Mouse (Mus musculus) hindbrain, embryonic 15.5 days (tissue): ENCODE measurements at regions not wholly inside any gene's neighbourhood (a gene's known extent, or its start where the extent isn't known, plus 50 kb on each side); places are given as distances from the start of the nearest gene placed in this dataset.

Experiments used
- ATAC-seq: fragments of 200-750 bp; cut with Nextera tagmentation; 2 replicates; pipeline ENCODE4 v1.8.0; 2017; ENCODE audit warnings: low read depth, moderate number of reproducible peaks, moderate TSS enrichment; ENCODE audit not compliant: low FRiP score
- H3K27ac ChIP-seq: fragments of 300-500 bp; sonication (generic); replicated peaks from 2 replicates; pipeline ENCODE4 v1.5.1; 2015; ENCODE audit warnings: mild to moderate bottlenecking, inconsistent platforms
- H3K27me3 ChIP-seq: fragments of 300-500 bp; sonication (generic); 2 replicates; pipeline ENCODE4 v1.6.1; 2015; ENCODE audit warnings: control low read depth, inconsistent platforms
- H3K36me3 ChIP-seq: fragments of 300-500 bp; sonication (generic); 2 replicates; pipeline ENCODE4 v1.6.1; 2015; ENCODE audit warnings: control low read depth, inconsistent platforms
- H3K4me1 ChIP-seq: fragments of 300-500 bp; sonication (generic); replicated peaks from 2 replicates; pipeline ENCODE4 v1.6.1; 2015; ENCODE audit warnings: control low read depth, inconsistent platforms
- H3K4me2 ChIP-seq: fragments of 300-500 bp; sonication (generic); 2 replicates; pipeline ENCODE4 v1.6.1; 2015; ENCODE audit warnings: moderate library complexity, mild to moderate bottlenecking, inconsistent platforms
- H3K4me3 ChIP-seq: fragments of 300-500 bp; sonication (generic); 2 replicates; pipeline ENCODE4 v1.5.1; 2015; ENCODE audit warnings: mild to moderate bottlenecking, inconsistent platforms
- H3K9ac ChIP-seq: fragments of 300-500 bp; sonication (generic); 2 replicates; pipeline ENCODE4 v1.6.1; 2015; ENCODE audit warnings: inconsistent platforms
- H3K9me3 ChIP-seq: fragments of 300-500 bp; sonication (generic); 2 replicates; pipeline ENCODE4 v1.6.1; 2016; ENCODE audit warnings: control low read depth, inconsistent platforms
- WGBS: fragments of 180-500 bp; shearing (Covaris S2); methylation state at CpG from one replicate; pipeline ENCODE4 v1.1.7; 2015; 5-methylcytosine and 5-hydroxymethylcytosine counted together

GRCm38 (mm10) chr6:31161445-31162340 is 202.8 kb upstream of the Klf14 start:
- 53% methylated on average over 22 of the region's 22 CpGs for WGBS
- peaks cover 19% of the 10 kb centered on the region for H3K4me1 ChIP-seq
- no peaks in the 10 kb centered on the region for H3K36me3 ChIP-seq
- no peak overlapping the region for H3K9ac ChIP-seq
- no peak overlapping the region for H3K27ac ChIP-seq
- H3K4me3 ChIP-seq = no peak overlapping the region
- ATAC-seq = no peak
- no peaks in the 10 kb centered on the region for H3K9me3 ChIP-seq
- no peaks in the 10 kb centered on the region for H3K27me3 ChIP-seq
- H3K4me2 ChIP-seq = no peak overlapping the region

- no peak overlapping the region for H3K4me2 ChIP-seq
- H3K4me1 ChIP-seq = peaks cover 10% of the 10 kb centered on the region
- no peak overlapping the region for H3K9ac ChIP-seq
- no peaks in the 10 kb centered on the region for H3K9me3 ChIP-seq
- WGBS = 91% methylated on average over 6 of the region's 6 CpGs
- H3K27me3 ChIP-seq = no peaks in the 10 kb centered on the region
- no peaks in the 10 kb centered on the region for H3K36me3 ChIP-seq
- H3K4me3 ChIP-seq = no peak overlapping the region
- no peak for ATAC-seq
- H3K27ac ChIP-seq = no peak overlapping the region
Measured at GRCm38 (mm10) chr6:31165011-31165410, 206.1 kb upstream of the Klf14 start.

DNA sequence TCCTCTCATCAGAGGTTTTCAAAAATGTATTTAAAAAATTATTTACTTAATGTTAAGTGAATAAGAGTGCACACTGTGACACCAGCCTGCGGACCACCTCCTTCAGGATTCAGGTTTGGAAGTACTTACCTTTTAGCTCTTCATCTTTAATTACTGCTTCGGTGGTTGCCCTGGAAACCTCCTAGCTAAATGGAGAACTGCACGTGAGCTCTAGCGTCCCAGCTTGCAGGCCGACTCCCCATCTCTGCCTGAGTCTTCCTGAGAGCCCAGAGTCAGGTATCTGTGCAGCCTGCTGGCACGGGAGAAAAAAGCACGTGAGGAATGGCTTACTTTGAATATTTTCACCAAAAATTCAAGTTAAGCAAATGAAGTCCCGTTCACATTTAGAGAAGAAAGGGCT is 207.5 kb upstream of the Klf14 start:
- no peak overlapping the region for H3K9ac ChIP-seq
- ATAC-seq = no peak
- no peaks in the 10 kb centered on the region for H3K36me3 ChIP-seq
- WGBS = 54% methylated on average over 8 of the region's 8 CpGs
- H3K4me3 ChIP-seq = no peak overlapping the region
- no peak overlapping the region for H3K4me2 ChIP-seq
- H3K9me3 ChIP-seq = no peaks in the 10 kb centered on the region
- no peaks in the 10 kb centered on the region for H3K27me3 ChIP-seq
- H3K4me1 ChIP-seq = peaks cover 7% of the 10 kb centered on the region; the same call in 1 of the 2 replicates
- H3K27ac ChIP-seq = no peak overlapping the region

DNA sequence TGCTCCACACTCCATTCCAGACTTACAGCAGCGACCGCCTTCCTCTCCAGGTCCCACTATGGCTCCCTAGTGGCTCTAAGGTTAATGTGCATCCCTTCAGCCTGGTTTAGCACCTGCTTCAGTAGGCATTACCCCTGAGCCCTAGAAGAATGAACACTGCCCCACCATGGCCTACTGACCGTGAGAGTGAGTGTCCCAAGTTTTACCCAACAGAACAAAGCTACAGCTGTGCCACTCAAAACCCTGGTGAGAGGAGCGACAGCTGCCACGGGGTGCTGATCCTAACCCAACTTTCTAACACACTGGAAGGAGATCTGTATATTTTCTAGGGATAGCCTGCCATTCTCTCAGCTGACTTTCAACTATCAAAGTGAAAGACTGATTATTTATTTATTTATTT is 208.9 kb upstream of the Klf14 start:
- Histone ChIP-seq H3K4me3 (no peak overlapping the region), H3K4me1 (0 out of 2 replicates have a peak, but pooled peaks cover 3% of the 10 kb centered on the region), H3K27ac (no peak overlapping the region), H3K9me3 (no peaks in the 10 kb centered on the region), H3K27me3 (no peaks in the 10 kb centered on the region), H3K36me3 (no peaks in the 10 kb centered on the region), H3K4me2 (no peak overlapping the region), H3K9ac (no peak overlapping the region)
- 85% methylated on average over 5 of the region's 5 CpGs for WGBS
- no peak for ATAC-seq

DNA sequence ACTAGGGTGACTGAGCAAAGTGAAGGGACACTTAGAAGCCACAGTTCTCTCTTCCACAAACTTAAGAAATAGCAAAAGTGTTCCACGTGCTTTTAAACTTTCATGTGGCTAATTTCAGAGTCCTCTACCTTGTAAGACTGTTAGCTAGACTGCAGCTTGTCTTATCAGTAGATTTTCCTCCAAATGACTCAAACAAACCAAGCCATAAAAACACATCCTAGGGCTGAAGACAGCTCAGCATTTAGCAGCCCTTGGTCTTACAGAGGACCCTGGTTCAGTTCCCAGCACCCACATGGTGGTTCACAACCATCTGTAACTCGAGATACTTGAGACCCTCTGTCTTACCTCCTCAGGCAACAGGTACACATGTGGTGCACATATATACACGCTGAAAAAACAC is 209.9 kb upstream of the Klf14 start:
- WGBS = 85% methylated on average over 3 of the region's 3 CpGs
- H3K36me3 ChIP-seq = no peaks in the 10 kb centered on the region
- H3K9ac ChIP-seq = no peak overlapping the region
- no peak overlapping the region for H3K27ac ChIP-seq
- 0 out of 2 replicates have a peak, but pooled peaks cover 3% of the 10 kb centered on the region for H3K4me1 ChIP-seq
- H3K9me3 ChIP-seq = no peaks in the 10 kb centered on the region
- no peak overlapping the region for H3K4me3 ChIP-seq
- H3K27me3 ChIP-seq = no peaks in the 10 kb centered on the region
- H3K4me2 ChIP-seq = no peak overlapping the region
- ATAC-seq = no peak

GRCm38 (mm10) chr6:31169343-31169742 is 210.5 kb upstream of the Klf14 start:
- no peak overlapping the region for H3K9ac ChIP-seq
- no peaks in the 10 kb centered on the region for H3K9me3 ChIP-seq
- ATAC-seq = no peak
- 0 out of 2 replicates have a peak, but pooled peaks cover 3% of the 10 kb centered on the region for H3K4me1 ChIP-seq
- H3K27ac ChIP-seq = no peak overlapping the region
- H3K36me3 ChIP-seq = no peaks in the 10 kb centered on the region
- no peaks in the 10 kb centered on the region for H3K27me3 ChIP-seq
- H3K4me3 ChIP-seq = no peak overlapping the region
- no peak overlapping the region for H3K4me2 ChIP-seq
- 83% methylated on average over 9 of the region's 9 CpGs for WGBS

DNA sequence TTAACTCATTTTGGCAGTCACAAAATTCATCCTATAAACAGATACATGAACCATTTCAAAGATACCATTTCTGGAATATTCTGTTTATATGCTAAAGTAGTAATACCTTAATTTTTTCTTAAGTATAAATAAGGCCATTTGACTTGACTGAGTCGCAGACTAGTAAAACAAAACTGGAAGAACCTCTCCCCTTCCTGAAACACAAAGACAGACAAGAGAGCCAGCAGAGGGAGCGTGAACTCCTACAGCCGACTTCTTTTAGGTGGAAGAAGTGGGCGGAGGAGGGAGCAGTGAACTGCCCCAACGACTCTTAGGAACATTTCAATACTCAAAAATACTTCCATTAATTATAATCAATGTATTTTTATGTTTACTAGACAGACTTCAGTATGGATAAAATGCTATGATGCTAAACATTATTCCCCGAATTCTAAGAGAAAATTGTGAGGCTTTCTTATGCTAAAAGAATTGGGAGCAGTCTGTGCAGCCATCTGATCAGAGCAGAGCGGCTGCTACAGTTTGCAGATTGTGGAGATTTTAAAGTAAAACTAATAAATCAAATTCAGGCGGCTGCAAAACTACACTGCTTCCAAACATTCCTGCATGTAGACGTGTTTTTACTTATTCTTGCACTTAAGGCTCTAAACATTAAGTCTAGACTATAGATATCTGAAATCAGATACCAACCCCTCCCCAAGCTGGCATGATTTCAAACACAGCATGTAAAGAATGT is 211.2 kb upstream of the Klf14 start:
- no peak overlapping the region for H3K27ac ChIP-seq
- H3K9me3 ChIP-seq = no peaks in the 10 kb centered on the region
- H3K4me1 ChIP-seq = 0 out of 2 replicates have a peak, but pooled peaks cover 3% of the 10 kb centered on the region
- H3K27me3 ChIP-seq = no peaks in the 10 kb centered on the region
- H3K36me3 ChIP-seq = no peaks in the 10 kb centered on the region
- ATAC-seq = no peak
- 63% methylated on average over 9 of the region's 9 CpGs for WGBS
- H3K4me3 ChIP-seq = no peak overlapping the region
- H3K9ac ChIP-seq = no peak overlapping the region
- no peak overlapping the region for H3K4me2 ChIP-seq

- Histone ChIP-seq H3K4me2 (no peak overlapping the region), H3K36me3 (no peaks in the 10 kb centered on the region), H3K4me1 (no peaks in the 10 kb centered on the region), H3K27me3 (no peaks in the 10 kb centered on the region), H3K9me3 (no peaks in the 10 kb centered on the region), H3K4me3 (no peak overlapping the region), H3K27ac (no peak overlapping the region), H3K9ac (no peak overlapping the region)
- WGBS = 78% methylated on average over 10 of the region's 10 CpGs
- ATAC-seq = no peak
Measured at GRCm38 (mm10) chr6:31171831-31172569, 213.1 kb upstream of the Klf14 start.

DNA sequence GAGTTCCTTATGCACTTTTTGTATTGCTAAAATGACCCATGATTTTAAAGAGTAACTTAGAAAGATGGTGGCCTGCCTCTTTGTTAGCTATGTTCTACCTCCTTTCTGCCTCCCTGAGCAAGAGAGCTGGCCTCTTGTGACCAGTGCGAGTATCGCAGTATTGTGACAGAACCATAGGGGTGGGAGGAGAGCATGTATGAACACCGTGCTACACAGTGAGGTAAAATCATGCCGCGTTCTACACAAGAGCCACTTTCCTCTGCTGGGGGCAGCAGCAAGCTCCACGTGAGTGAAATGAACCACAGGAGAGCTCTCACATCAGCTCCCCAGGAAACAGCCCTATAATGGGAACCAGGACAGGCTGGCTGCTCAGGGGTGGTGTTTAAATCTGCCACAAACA is 216.9 kb upstream of the Klf14 start:
- H3K27me3 ChIP-seq = no peaks in the 10 kb centered on the region
- ATAC-seq = no peak
- H3K9ac ChIP-seq = no peak overlapping the region
- no peaks in the 10 kb centered on the region for H3K4me1 ChIP-seq
- no peaks in the 10 kb centered on the region for H3K36me3 ChIP-seq
- H3K9me3 ChIP-seq = no peaks in the 10 kb centered on the region
- no peak overlapping the region for H3K27ac ChIP-seq
- WGBS = 70% methylated on average over 6 of the region's 6 CpGs
- H3K4me3 ChIP-seq = no peak overlapping the region
- no peak overlapping the region for H3K4me2 ChIP-seq

GRCm38 (mm10) chr6:31176368-31176767 is 217.5 kb upstream of the Klf14 start:
- H3K9me3 ChIP-seq = no peaks in the 10 kb centered on the region
- H3K9ac ChIP-seq = no peak overlapping the region
- no peak for ATAC-seq
- no peak overlapping the region for H3K27ac ChIP-seq
- 82% methylated on average over 8 of the region's 8 CpGs for WGBS
- no peaks in the 10 kb centered on the region for H3K4me1 ChIP-seq
- no peaks in the 10 kb centered on the region for H3K36me3 ChIP-seq
- no peak overlapping the region for H3K4me3 ChIP-seq
- no peaks in the 10 kb centered on the region for H3K27me3 ChIP-seq
- H3K4me2 ChIP-seq = no peak overlapping the region

DNA sequence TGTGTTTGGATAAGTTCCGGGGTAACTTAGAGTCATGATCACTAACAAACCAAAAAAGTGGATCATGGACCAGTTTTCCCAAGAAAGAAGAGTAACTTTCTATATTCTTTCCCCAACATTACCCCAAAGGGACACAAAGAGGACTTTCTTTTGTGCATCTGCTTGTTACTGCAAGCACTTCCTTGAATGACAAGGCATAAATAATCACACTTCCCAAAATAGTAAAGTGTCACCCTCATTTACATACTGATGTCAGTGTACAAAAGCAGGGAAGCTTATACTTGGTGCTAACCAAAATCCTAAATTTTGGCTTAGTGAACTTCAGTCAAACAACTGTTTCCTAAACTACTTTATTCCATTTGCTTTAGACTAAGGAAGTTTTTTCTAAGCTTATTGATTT is 218.0 kb upstream of the Klf14 start:
- WGBS = 93% methylated on average over 1 of the region's 1 CpGs
- no peak overlapping the region for H3K4me2 ChIP-seq
- H3K27ac ChIP-seq = no peak overlapping the region
- H3K27me3 ChIP-seq = no peaks in the 10 kb centered on the region
- no peaks in the 10 kb centered on the region for H3K36me3 ChIP-seq
- no peak overlapping the region for H3K4me3 ChIP-seq
- no peak overlapping the region for H3K9ac ChIP-seq
- H3K4me1 ChIP-seq = no peaks in the 10 kb centered on the region
- no peaks in the 10 kb centered on the region for H3K9me3 ChIP-seq
- ATAC-seq = no peak
